Mouse (Mus musculus) spleen, adult 2 months (tissue): ENCODE measurements around the gene Zcchc4.

Experiments
- CTCF ChIP-seq: fragments of 200-500 bp; IDR thresholded peaks from 2 replicates; pipeline ENCODE4 v1.5.1; 2011; ENCODE audit warnings: mild to moderate bottlenecking, inconsistent platforms; ENCODE audit not compliant: insufficient read depth, insufficient read length, insufficient replicate concordance; ENCODE audit errors: extremely low read depth
- POLR2A ChIP-seq: fragments of 200-500 bp; IDR thresholded peaks from 2 replicates; pipeline ENCODE4 v1.6.1; 2011; ENCODE audit warnings: low read depth, low read length, inconsistent platforms

GRCm38 (mm10) chr5:52746920-52747319 is 28.3 kb upstream of the Zcchc4 start:
- TF ChIP-seq CTCF (no peak), POLR2A (no peak)
